Mouse (Mus musculus): ENCODE measurements around the gene Apold1. TPM values are rescaled to one million over a fixed set of nuclear protein-coding genes. Genes with fewer than 3 reads are reported as not detected.

Apold1 gene
- 1 to 10 TPM; 1.0 to 1.7 (median 1.4) TPM for total RNA-seq (2022)

GRCm38 (mm10) chr6:134981231-134982062 lies at the start of gene Apold1:
Gene Apold1, plus strand, starts transcription at chr6:134981718.
- peak in 1 of 2 experiments; percentile 8 for DNase-seq (ENCODE audit: low spot score in 2 of 2)

GRCm38 (mm10) chr6:134932486-134933206 lies 48.9 kb upstream of the Apold1 start:
- no peak for DNase-seq (ENCODE audit: low spot score in 2 of 2)

- no peak for DNase-seq (ENCODE audit: low spot score in 2 of 2)
These were observed 48.3 kb upstream of the Apold1 start for GRCm38 (mm10) chr6:134933207-134933558.

GRCm38 (mm10) chr6:134934305-134934704 lies 47.2 kb upstream of the Apold1 start:
- DNase-seq (ENCODE audit: low spot score in 2 of 2) = no peak

GRCm38 (mm10) chr6:134939781-134940180 lies 41.7 kb upstream of the Apold1 start:
- no peak for DNase-seq (ENCODE audit: low spot score in 2 of 2)

GRCm38 (mm10) chr6:134943759-134944407 lies 37.6 kb upstream of the Apold1 start:
- no peak for DNase-seq (ENCODE audit: low spot score in 2 of 2)

GRCm38 (mm10) chr6:134946054-134946453 lies 35.5 kb upstream of the Apold1 start:
- no peak for DNase-seq (ENCODE audit: low spot score in 2 of 2)

GRCm38 (mm10) chr6:134946858-134947257 lies 34.7 kb upstream of the Apold1 start:
- DNase-seq (ENCODE audit: low spot score in 2 of 2) = no peak

- DNase-seq (ENCODE audit: low spot score in 2 of 2) = peak; percentile 64 to 69
These were observed 34.0 kb upstream of the Apold1 start for GRCm38 (mm10) chr6:134947311-134948087.

GRCm38 (mm10) chr6:134948522-134949061 lies 32.9 kb upstream of the Apold1 start:
- DNase-seq (ENCODE audit: low spot score in 2 of 2) = no peak

- DNase-seq (ENCODE audit: low spot score in 2 of 2) = no peak
These were observed 32.3 kb upstream of the Apold1 start for GRCm38 (mm10) chr6:134949241-134949640.

- no peak for DNase-seq (ENCODE audit: low spot score in 2 of 2)
These were observed 30.2 kb upstream of the Apold1 start for GRCm38 (mm10) chr6:134951364-134951763.

GRCm38 (mm10) chr6:134953976-134954375 lies 27.5 kb upstream of the Apold1 start:
- no peak for DNase-seq (ENCODE audit: low spot score in 2 of 2)

GRCm38 (mm10) chr6:134956388-134956787 lies 25.1 kb upstream of the Apold1 start:
- no peak for DNase-seq (ENCODE audit: low spot score in 2 of 2)

- no peak for DNase-seq (ENCODE audit: low spot score in 2 of 2)
These were observed 20.2 kb upstream of the Apold1 start for GRCm38 (mm10) chr6:134961286-134961685.

GRCm38 (mm10) chr6:134961858-134962517 lies 19.5 kb upstream of the Apold1 start:
- DNase-seq (ENCODE audit: low spot score in 2 of 2) = no peak

- DNase-seq (ENCODE audit: low spot score in 2 of 2) = no peak
These were observed 19.0 kb upstream of the Apold1 start for GRCm38 (mm10) chr6:134962518-134962893.

GRCm38 (mm10) chr6:134963910-134964309 lies 17.6 kb upstream of the Apold1 start:
- no peak for DNase-seq (ENCODE audit: low spot score in 2 of 2)

- no peak for DNase-seq (ENCODE audit: low spot score in 2 of 2)
These were observed 14.8 kb upstream of the Apold1 start for GRCm38 (mm10) chr6:134966681-134967080.

- DNase-seq (ENCODE audit: low spot score in 2 of 2) = no peak
These were observed 13.2 kb upstream of the Apold1 start for GRCm38 (mm10) chr6:134968326-134968725.

- DNase-seq (ENCODE audit: low spot score in 2 of 2) = no peak
These were observed 12.0 kb upstream of the Apold1 start for GRCm38 (mm10) chr6:134969498-134969897.

Data from gastrocnemius, adult 8-10 months (tissue).